Mouse (Mus musculus) forebrain, embryonic 12.5 days (tissue): ENCODE results near the gene Disc1. TPM values are rescaled to one million over a fixed set of nuclear protein-coding genes. Genes with fewer than 3 reads are reported as not detected.
A peak's percentile ranks its signal among the peaks of the same experiment; 100 is the strongest.

Source experiments
- ATAC-seq: fragments of 200-750 bp; cut with Nextera tagmentation; 2 replicates; pipeline ENCODE4 v1.8.0; 2017; ENCODE audit warnings: moderate TSS enrichment; ENCODE audit not compliant: low FRiP score
- H3K27ac ChIP-seq: fragments of 300-500 bp; sonication (generic); 2 replicates; pipeline ENCODE4 v1.5.1; 2016; ENCODE audit warnings: mild to moderate bottlenecking
- H3K27me3 ChIP-seq: fragments of 300-500 bp; sonication (generic); 2 replicates; pipeline ENCODE4 v1.6.1; 2016; ENCODE audit warnings: mild to moderate bottlenecking
- H3K36me3 ChIP-seq: fragments of 300-500 bp; sonication (generic); replicated peaks from 2 replicates; pipeline ENCODE4 v1.6.1; 2016; ENCODE audit warnings: mild to moderate bottlenecking
- H3K4me1 ChIP-seq: fragments of 300-500 bp; sonication (generic); 2 replicates; pipeline ENCODE4 v1.6.1; 2016
- H3K4me2 ChIP-seq: fragments of 300-500 bp; sonication (generic); 2 replicates; pipeline ENCODE4 v1.6.1; 2016; ENCODE audit warnings: mild to moderate bottlenecking, moderate library complexity
- H3K4me3 ChIP-seq: fragments of 300-500 bp; sonication (generic); replicated peaks from 2 replicates; pipeline ENCODE4 v1.5.1; 2016; ENCODE audit warnings: mild to moderate bottlenecking
- H3K9ac ChIP-seq: fragments of 300-500 bp; sonication (generic); 2 replicates; pipeline ENCODE4 v1.6.1; 2016; ENCODE audit warnings: mild to moderate bottlenecking
- H3K9me3 ChIP-seq: fragments of 300-500 bp; sonication (generic); 2 replicates; pipeline ENCODE4 v1.6.1; 2016
- WGBS: fragments of 180-500 bp; shearing (Covaris S2); methylation state at CpG from one replicate; pipeline ENCODE4 v1.1.7; 2016; 5-methylcytosine and 5-hydroxymethylcytosine counted together
- polyA plus RNA-seq: library from polyadenylated mRNA; unstranded; fragments of >200 nt; fragmentation: Nextera tagmentation; extraction: Ambion mirVana; gene quantifications from 2 replicates; pipeline ENCODE4 v1.2.1, GENCODE M21; 2016

Disc1 gene
- polyA plus RNA-seq, 1 experiment from 2014 or later, result 2.3 TPM

DNA sequence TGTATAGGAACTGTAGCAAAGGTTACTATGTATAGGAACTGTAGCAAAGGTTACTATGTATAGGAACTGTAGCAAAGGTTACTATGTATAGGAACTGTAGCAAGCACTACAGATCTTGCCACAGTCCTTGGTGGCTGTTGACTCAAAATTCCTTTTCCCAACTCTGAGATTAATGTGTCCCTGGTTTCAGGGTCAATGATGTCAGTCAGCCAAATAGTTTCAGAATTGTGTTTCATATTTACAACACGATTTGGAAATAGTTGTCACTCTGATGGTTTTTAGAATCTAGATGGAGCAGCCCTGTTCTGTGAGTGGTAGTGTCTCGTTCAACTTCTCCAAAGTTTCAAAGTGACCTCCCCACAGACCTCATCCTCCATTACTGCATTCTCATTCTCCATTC is 117.5 kb downstream of the Disc1 start:
- H3K36me3 ChIP-seq, result no peaks in the 10 kb centered on the region
- no peaks in the 10 kb centered on the region for H3K27me3 ChIP-seq
- no peak overlapping the region for H3K27ac ChIP-seq
- no peak overlapping the region for H3K4me3 ChIP-seq
- 78% methylated on average over 2 of the region's 2 CpGs for WGBS
- H3K9me3 ChIP-seq, result no peaks in the 10 kb centered on the region
- H3K9ac ChIP-seq, result no peak overlapping the region
- ATAC-seq, result no peak
- H3K4me1 ChIP-seq, result peaks cover 11% of the 10 kb centered on the region
- H3K4me2 ChIP-seq, result no peak overlapping the region

DNA sequence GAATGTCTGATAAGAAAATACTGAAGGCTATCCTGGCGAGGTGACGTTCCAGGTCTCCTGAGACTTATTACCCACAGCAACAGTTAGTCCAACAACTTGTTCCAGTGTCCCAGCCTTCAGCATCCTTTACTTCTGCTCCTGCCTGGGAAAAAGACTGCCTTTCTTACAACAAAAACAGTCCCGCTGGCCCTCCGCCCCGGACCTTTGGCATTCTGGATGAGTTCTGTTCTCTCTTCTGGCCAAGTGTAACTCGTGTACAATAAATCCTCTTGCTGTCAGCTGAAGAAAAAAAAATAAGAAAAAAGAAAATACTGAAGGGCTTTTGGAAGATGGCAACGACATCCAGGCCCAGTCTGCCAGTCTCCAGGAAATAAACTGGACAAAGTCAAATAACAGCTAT is 120.2 kb downstream of the Disc1 start:
- Histone ChIP-seq H3K27me3 (no peaks in the 10 kb centered on the region), H3K9me3 (no peaks in the 10 kb centered on the region), H3K36me3 (no peaks in the 10 kb centered on the region), H3K27ac (no peak overlapping the region), H3K9ac (no peak overlapping the region), H3K4me3 (no peak overlapping the region), H3K4me2 (no peak overlapping the region), H3K4me1 (peaks cover 7% of the 10 kb centered on the region)
- no peak for ATAC-seq
- WGBS, result 83% methylated on average over 7 of the region's 7 CpGs

- H3K4me1 ChIP-seq, result peaks cover 3% of the 10 kb centered on the region
- H3K27ac ChIP-seq, result no peak overlapping the region
- no peak overlapping the region for H3K4me3 ChIP-seq
- H3K27me3 ChIP-seq, result no peaks in the 10 kb centered on the region
- no peaks in the 10 kb centered on the region for H3K36me3 ChIP-seq
- H3K9me3 ChIP-seq, result no peaks in the 10 kb centered on the region
- H3K9ac ChIP-seq, result no peak overlapping the region
- ATAC-seq, result no peak
- WGBS, result 72% methylated on average over 4 of the region's 4 CpGs
- no peak overlapping the region for H3K4me2 ChIP-seq
Observed at GRCm38 (mm10) chr8:125174851-125175250, 120.9 kb downstream of the Disc1 start.

DNA sequence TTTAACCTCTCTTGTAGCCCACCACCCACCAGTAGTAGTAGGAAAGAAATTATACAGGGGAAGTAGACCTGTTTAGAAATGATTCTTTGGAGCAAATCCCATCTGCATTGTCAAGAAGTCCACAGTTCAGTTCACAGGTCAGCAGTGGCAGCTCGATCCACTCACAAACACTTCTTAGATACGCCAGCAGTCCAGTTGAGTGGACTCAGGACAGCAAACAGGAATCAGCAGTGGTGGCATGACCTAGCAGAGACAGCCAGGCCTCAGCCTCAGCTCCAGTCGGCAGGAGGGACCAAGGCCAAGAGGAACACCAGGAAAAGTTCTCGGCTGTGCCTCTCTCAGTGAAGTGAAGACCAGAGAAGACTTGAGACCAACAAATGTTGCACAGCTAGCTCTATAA is 121.7 kb downstream of the Disc1 start:
- Histone ChIP-seq H3K9me3 (no peaks in the 10 kb centered on the region), H3K4me3 (no peak overlapping the region), H3K27me3 (no peaks in the 10 kb centered on the region)

GRCm38 (mm10) chr8:125177091-125177490 is 123.1 kb downstream of the Disc1 start:
- H3K9ac ChIP-seq, result no peak overlapping the region
- H3K27ac ChIP-seq, result no peak overlapping the region
- H3K4me2 ChIP-seq, result no peak overlapping the region
- no peaks in the 10 kb centered on the region; the same call in 1 of the 2 replicates for H3K4me1 ChIP-seq
- H3K36me3 ChIP-seq, result no peaks in the 10 kb centered on the region
- no peaks in the 10 kb centered on the region for H3K9me3 ChIP-seq
- WGBS, result 80% methylated on average over 6 of the region's 6 CpGs
- no peak for ATAC-seq
- no peak overlapping the region for H3K4me3 ChIP-seq
- H3K27me3 ChIP-seq, result no peaks in the 10 kb centered on the region

More for the DNA sequence above, 121.7 kb downstream of the Disc1 start:
- WGBS, result 97% methylated on average over 4 of the region's 4 CpGs
- no peak overlapping the region for H3K4me2 ChIP-seq
- H3K9ac ChIP-seq, result no peak overlapping the region
- H3K36me3 ChIP-seq, result no peaks in the 10 kb centered on the region
- no peaks in the 10 kb centered on the region; the same call in 1 of the 2 replicates for H3K4me1 ChIP-seq
- no peak overlapping the region for H3K27ac ChIP-seq
- no peak for ATAC-seq

DNA sequence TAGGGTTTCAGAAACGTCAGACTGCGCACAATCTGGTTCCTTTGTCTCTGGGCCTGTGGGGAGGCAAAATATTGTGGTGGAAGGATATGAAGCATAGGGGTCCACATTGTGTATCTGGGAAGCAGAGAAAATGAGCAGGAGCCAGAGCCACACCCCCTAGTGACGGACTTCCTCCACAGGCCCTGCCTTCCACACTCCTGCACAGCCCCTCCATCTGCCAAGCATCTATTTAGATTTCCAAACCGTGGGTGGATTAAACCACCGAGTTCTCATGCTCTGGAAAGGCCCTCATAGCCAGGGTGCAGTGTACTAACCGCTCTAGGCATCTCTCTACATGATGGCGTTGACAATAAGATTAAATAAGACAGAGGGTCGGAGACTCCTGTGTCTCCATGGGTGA is 124.0 kb downstream of the Disc1 start:
- 84% methylated on average over 8 of the region's 8 CpGs for WGBS
- Histone ChIP-seq H3K27me3 (no peaks in the 10 kb centered on the region), H3K9me3 (no peaks in the 10 kb centered on the region), H3K4me1 (no peaks in the 10 kb centered on the region; the same call in 1 of the 2 replicates), H3K4me3 (no peak overlapping the region), H3K36me3 (no peaks in the 10 kb centered on the region), H3K27ac (no peak overlapping the region), H3K9ac (no peak overlapping the region), H3K4me2 (no peak overlapping the region)
- ATAC-seq, result no peak

DNA sequence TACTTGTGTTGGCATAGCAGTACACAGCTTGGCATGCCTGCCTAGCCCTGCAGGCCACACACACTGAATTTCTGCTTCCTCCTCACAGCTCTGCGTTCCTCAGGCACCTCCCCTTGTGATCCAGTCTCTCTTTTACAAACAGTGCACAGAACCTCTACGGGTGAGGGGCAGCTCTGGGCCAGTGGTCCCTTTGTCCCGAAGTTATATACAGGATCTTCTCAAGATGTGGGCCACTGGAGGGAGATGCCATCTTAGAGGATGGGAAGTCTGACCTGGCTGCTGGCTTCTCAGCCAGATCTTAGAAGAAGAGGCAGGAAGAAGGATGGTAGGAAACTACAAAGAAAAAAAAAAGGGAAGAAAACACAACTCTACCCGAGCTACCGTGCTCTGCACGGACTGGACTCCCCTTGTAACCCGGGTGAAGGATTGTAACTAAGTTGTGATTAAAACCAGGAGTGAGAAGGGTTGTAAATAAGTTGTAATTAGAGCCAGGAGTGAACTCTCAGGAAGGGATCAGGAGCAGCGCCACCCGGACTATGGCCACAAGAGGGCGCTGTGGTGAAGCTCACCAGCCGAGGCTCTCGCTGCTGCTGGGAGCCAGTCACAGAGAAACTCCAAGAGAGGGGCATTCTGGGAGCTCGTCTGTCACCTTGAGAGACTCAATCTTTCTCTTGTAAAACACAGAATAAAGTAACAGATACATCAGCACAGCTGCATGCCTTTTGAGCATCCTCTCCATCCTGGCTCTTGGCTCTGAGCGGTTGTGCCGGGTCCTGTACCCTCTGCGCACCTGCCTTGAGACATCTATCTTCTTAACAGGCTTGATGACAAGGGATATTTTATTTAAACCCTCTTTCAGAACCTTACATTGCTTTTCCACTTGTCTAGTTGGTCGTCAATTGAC is 129.8 kb downstream of the Disc1 start:
- Histone ChIP-seq H3K27ac (peak overlapping the region; percentile 50; the same call in 1 of the 2 replicates), H3K4me1 (peaks cover 19% of the 10 kb centered on the region), H3K27me3 (peaks cover 17% of the 10 kb centered on the region), H3K4me3 (no peak overlapping the region), H3K9me3 (no peaks in the 10 kb centered on the region), H3K4me2 (no peak overlapping the region), H3K9ac (no peak overlapping the region), H3K36me3 (no peaks in the 10 kb centered on the region)
- WGBS, result 19% methylated on average over 17 of the region's 17 CpGs
- peak; percentile 63 for ATAC-seq

GRCm38 (mm10) chr8:125184452-125184817 is 130.4 kb downstream of the Disc1 start:
- Histone ChIP-seq H3K36me3 (no peaks in the 10 kb centered on the region), H3K4me1 (peaks cover 19% of the 10 kb centered on the region), H3K4me2 (no peak overlapping the region), H3K9ac (no peak overlapping the region), H3K4me3 (no peak overlapping the region), H3K27ac (peak overlapping the region; percentile 50; the same call in 1 of the 2 replicates), H3K9me3 (no peaks in the 10 kb centered on the region), H3K27me3 (peaks cover 17% of the 10 kb centered on the region)
- WGBS, result 53% methylated on average over 9 of the region's 9 CpGs
- no peak for ATAC-seq

- ATAC-seq, result 0 out of 2 replicates have a peak, but pooled peaks have one; percentile 27
- Histone ChIP-seq H3K9ac (no peak overlapping the region), H3K4me2 (no peak overlapping the region), H3K36me3 (no peaks in the 10 kb centered on the region), H3K27me3 (peaks cover 17% of the 10 kb centered on the region), H3K4me3 (no peak overlapping the region), H3K4me1 (peaks cover 19% of the 10 kb centered on the region), H3K27ac (peak overlapping the region; percentile 50; the same call in 1 of the 2 replicates), H3K9me3 (no peaks in the 10 kb centered on the region)
- 76% methylated on average over 1 of the region's 1 CpGs for WGBS
Observed at GRCm38 (mm10) chr8:125184881-125185280, 130.9 kb downstream of the Disc1 start.

DNA sequence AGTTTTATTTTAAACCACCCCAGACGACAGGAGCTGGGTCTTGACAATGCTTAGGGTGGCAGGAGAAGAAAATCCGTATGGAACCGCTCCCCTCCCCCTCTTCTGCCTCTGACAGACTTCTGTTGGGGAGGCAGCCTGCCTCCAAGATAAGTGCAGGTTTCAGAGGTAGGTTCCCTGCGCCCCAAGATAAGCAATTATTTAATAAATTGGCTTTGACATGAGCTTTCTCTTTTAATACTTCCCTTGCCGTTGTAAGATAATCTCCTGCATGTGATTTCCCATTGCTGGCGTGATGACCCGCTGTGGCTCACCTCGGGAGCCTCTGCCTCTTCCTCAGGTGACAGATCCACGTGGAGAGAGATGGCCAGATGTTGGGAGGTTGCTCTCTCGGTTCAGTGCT is 133.0 kb downstream of the Disc1 start:
- H3K4me1 ChIP-seq, result peaks cover 19% of the 10 kb centered on the region
- H3K36me3 ChIP-seq, result no peaks in the 10 kb centered on the region
- no peak overlapping the region for H3K4me3 ChIP-seq
- peaks cover 24% of the 10 kb centered on the region for H3K27me3 ChIP-seq
- H3K9me3 ChIP-seq, result no peaks in the 10 kb centered on the region
- no peak overlapping the region for H3K9ac ChIP-seq
- H3K4me2 ChIP-seq, result no peak overlapping the region
- 39% methylated on average over 10 of the region's 10 CpGs for WGBS
- ATAC-seq, result no peak
- no peak overlapping the region for H3K27ac ChIP-seq

- ATAC-seq, result no peak
- no peaks in the 10 kb centered on the region for H3K9me3 ChIP-seq
- H3K9ac ChIP-seq, result no peak overlapping the region
- peaks cover 25% of the 10 kb centered on the region for H3K27me3 ChIP-seq
- 88% methylated on average over 5 of the region's 5 CpGs for WGBS
- no peak overlapping the region for H3K4me2 ChIP-seq
- peaks cover 22% of the 10 kb centered on the region for H3K4me1 ChIP-seq
- no peaks in the 10 kb centered on the region for H3K36me3 ChIP-seq
- H3K27ac ChIP-seq, result no peak overlapping the region
- no peak overlapping the region for H3K4me3 ChIP-seq
Observed at GRCm38 (mm10) chr8:125193701-125194100, 139.7 kb downstream of the Disc1 start.

DNA sequence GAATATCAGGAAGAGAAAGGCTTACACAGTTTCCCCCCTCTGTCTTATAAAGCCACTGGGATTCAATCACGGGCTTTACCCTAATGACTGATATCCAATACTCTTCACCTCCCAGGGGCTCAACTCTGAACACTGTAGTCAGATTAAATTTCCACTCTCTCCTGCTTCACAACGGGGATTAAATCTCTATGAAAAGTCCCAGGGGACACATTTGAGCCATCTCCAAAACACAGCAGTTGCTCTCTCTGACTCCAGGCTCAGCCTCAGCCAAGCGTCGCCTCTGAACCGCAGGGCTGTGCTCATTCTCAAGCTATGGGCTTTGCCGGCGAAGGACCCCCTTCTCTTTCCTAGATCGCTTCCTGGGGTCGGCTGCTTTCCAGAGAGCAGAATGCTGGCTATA is 141.1 kb downstream of the Disc1 start:
- no peak overlapping the region for H3K27ac ChIP-seq
- 70% methylated on average over 9 of the region's 9 CpGs for WGBS

GRCm38 (mm10) chr8:125196573-125197094 is 142.6 kb downstream of the Disc1 start:
- no peak for ATAC-seq
- no peak overlapping the region for H3K27ac ChIP-seq
- H3K4me1 ChIP-seq, result peaks cover 29% of the 10 kb centered on the region

More for the DNA sequence above, 141.1 kb downstream of the Disc1 start:
- H3K27me3 ChIP-seq, result peaks cover 33% of the 10 kb centered on the region
- H3K36me3 ChIP-seq, result no peaks in the 10 kb centered on the region
- ATAC-seq, result no peak
- H3K4me2 ChIP-seq, result no peak overlapping the region
- no peaks in the 10 kb centered on the region for H3K9me3 ChIP-seq
- H3K4me1 ChIP-seq, result peaks cover 23% of the 10 kb centered on the region
- no peak overlapping the region for H3K9ac ChIP-seq
- no peak overlapping the region for H3K4me3 ChIP-seq

More at GRCm38 (mm10) chr8:125196573-125197094, 142.6 kb downstream of the Disc1 start:
- Histone ChIP-seq H3K9ac (no peak overlapping the region), H3K36me3 (no peaks in the 10 kb centered on the region), H3K27me3 (peaks cover 32% of the 10 kb centered on the region), H3K4me2 (no peak overlapping the region), H3K4me3 (no peak overlapping the region), H3K9me3 (no peaks in the 10 kb centered on the region)
- 87% methylated on average over 14 of the region's 14 CpGs for WGBS
